Mouse (Mus musculus): ENCODE data around the gene Gpr179.

The Gpr179 gene

DNA sequence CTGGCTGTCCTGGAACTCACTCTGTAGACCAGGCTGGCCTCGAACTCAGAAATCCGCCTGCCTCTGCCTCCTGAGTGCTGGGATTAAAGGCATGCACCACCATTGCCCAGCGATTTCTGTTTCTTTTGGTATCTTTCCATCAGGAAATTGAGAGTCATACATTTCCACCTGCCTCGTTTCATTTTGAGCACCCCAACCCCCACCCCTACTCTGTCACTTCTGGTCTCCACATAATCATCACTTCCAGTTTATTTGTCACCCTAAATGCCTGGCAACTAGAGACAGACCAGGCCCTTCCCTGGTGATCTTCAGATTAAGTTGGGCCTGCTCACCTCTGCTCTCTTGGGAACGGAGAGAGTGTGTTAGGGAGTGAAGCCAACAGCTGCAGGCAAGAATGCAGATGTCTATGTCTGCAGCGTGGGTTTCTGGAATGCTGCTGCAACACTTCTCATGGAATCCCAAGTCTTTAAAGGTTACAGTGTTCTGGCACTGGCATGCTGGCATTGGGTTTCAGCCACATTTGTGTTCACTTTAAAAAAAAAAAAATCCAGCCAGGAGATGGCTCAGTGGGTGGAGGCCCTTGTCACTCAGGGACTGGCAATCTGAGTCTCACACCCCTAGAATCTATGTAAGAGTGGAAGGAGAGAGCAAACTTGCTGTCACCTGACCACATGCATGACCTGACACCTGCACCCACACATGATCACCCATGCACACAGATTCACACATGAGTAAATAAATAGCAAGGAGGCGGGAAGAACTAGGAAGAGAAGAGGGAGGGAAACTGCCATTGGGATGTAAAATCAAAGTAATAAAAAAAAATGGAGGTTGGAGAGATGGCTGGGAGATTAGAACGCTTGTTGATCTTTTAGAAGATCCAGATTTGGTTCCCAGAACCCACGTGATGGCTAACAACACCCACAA lies 65.8 kb downstream of the Gpr179 start:
- DNase-seq (ENCODE audit: low spot score in 2 of 2), result no peak

DNA sequence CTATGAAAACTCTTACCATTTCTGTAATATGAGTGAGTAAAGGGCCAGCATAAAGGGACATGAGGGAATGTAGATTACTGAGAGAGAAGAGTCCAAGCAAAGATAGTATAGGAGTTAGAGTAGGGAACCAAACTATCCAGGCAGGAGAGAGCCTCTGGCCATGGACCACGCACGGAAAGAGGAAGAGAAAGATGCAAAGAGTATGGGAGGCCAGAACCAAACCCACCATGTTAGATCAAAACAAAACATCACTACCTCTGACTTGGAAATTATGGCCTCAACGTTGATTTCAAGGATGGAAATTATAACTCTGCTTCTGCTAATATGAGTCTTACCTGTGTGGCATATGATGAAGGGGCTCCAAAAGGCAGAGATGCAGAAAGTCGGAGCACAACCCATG lies 67.0 kb downstream of the Gpr179 start:
- no peak for DNase-seq (ENCODE audit: low spot score in 2 of 2)

DNA sequence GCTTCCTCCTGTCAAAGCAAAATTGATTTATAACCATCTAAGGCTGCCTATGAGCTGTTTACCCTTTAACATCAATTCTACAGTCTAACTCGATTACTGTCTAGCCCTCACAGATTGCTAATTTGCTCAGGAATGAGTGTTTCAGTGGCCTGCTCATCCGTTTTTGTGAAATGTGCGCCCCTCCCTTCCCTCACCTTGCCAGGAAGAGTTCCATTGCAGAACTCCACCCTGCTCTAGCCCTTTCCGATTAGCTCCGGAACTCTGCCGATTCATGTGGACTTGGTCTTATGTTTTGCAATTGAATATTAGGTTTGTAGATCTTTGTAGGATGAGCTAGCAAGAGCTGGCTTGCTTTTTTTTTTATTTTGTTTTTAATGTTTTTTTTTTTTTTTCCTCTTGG lies 69.7 kb downstream of the Gpr179 start:
- DNase-seq (ENCODE audit: low spot score in 2 of 2), result no peak
